Mouse (Mus musculus) neural tube, embryonic 14.5 days (tissue): Measurements from ENCODE around the gene Slc6a12. TPM values are rescaled to one million over a fixed set of nuclear protein-coding genes. Genes with fewer than 3 reads are reported as not detected.
"Not testable (repeated sequence)": the region's sequence is repeated elsewhere in the genome, so short reads cannot be mapped to it uniquely, and the experiment has no call there.

Experiments
- ATAC-seq: fragments of 200-750 bp; cut with Nextera tagmentation; 2 replicates; pipeline ENCODE4 v1.8.0; 2017; ENCODE audit warnings: low read depth, mild to moderate bottlenecking, moderate TSS enrichment, moderate library complexity
- H3K27ac ChIP-seq: fragments of 300-500 bp; sonication (generic); 2 replicates; pipeline ENCODE4 v1.5.1; 2014; ENCODE audit warnings: low read depth, mild to moderate bottlenecking, control low read depth, low read length, moderate library complexity, mixed read lengths
- H3K27me3 ChIP-seq: fragments of 300-500 bp; sonication (generic); 2 replicates; pipeline ENCODE4 v1.6.1; 2014; ENCODE audit warnings: low read length; ENCODE audit not compliant: control insufficient read depth, insufficient read depth
- H3K36me3 ChIP-seq: fragments of 300-500 bp; sonication (generic); 2 replicates; pipeline ENCODE4 v1.6.1; 2014; ENCODE audit warnings: low read length, mixed read lengths; ENCODE audit not compliant: control insufficient read depth, insufficient read depth
- H3K4me1 ChIP-seq: fragments of 300-500 bp; sonication (generic); 2 replicates; pipeline ENCODE4 v1.6.1; 2014; ENCODE audit warnings: low read length; ENCODE audit not compliant: control insufficient read depth, insufficient read depth
- H3K4me2 ChIP-seq: fragments of 300-500 bp; sonication (generic); 2 replicates; pipeline ENCODE4 v1.6.1; 2014; ENCODE audit warnings: mild to moderate bottlenecking, low read depth, low read length, control low read depth
- H3K4me3 ChIP-seq: fragments of 300-500 bp; sonication (generic); 2 replicates; pipeline ENCODE4 v1.5.1; 2014; ENCODE audit warnings: low read depth, low read length, control low read depth, mixed read lengths
- H3K9ac ChIP-seq: fragments of 300-500 bp; sonication (generic); replicated peaks from 2 replicates; pipeline ENCODE4 v1.6.1; 2014; ENCODE audit warnings: low read depth, mild to moderate bottlenecking, control low read depth, low read length, mixed read lengths
- H3K9me3 ChIP-seq: fragments of 300-500 bp; sonication (generic); 2 replicates; pipeline ENCODE4 v1.6.1; 2016; ENCODE audit warnings: low read length; ENCODE audit not compliant: control insufficient read depth
- WGBS: fragments of 180-500 bp; shearing (Covaris S2); extraction: QIAGEN DNeasy Blood & Tissue Kit; methylation state at CpG from one replicate; pipeline ENCODE4 v1.1.7; 2014; 5-methylcytosine and 5-hydroxymethylcytosine counted together
- polyA plus RNA-seq: library from polyadenylated mRNA; unstranded; fragments of >200 nt; fragmentation: Nextera tagmentation; extraction: Ambion mirVana; gene quantifications from 2 replicates; pipeline ENCODE4 v1.2.1, GENCODE M21; 2014

Gene Slc6a12
- polyA plus RNA-seq, 1 experiment from 2014 or later: not detected

DNA sequence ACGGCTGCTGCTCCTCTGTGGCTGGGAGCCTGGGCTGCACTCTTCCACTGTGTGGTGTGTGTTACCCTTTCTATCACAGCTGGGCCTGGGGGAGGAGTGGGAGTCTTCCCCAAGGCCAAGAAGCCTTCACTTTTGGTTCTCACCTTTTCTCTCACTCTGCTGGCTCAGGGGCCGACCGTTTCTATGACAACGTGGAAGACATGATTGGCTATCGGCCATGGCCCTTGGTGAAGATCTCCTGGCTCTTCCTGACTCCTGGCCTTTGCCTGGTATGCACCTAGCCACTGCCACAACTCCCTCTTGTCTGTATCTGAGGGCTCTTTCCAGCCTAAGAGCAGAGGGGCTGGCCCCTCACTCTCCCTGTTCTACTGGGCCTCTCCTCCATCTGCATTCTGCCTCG lies 20.2 kb downstream of the Slc6a12 start:
- no peak overlapping the region for H3K4me3 ChIP-seq
- H3K27me3 ChIP-seq: no peaks in the 10 kb centered on the region
- ATAC-seq: no peak
- H3K9me3 ChIP-seq: no peaks in the 10 kb centered on the region
- no peaks in the 10 kb centered on the region for H3K4me1 ChIP-seq
- 83% methylated on average over 6 of the region's 6 CpGs for WGBS
- H3K27ac ChIP-seq: no peak overlapping the region
- H3K36me3 ChIP-seq: no peaks in the 10 kb centered on the region
- H3K4me2 ChIP-seq: no peak overlapping the region
- H3K9ac ChIP-seq: no peak overlapping the region

DNA sequence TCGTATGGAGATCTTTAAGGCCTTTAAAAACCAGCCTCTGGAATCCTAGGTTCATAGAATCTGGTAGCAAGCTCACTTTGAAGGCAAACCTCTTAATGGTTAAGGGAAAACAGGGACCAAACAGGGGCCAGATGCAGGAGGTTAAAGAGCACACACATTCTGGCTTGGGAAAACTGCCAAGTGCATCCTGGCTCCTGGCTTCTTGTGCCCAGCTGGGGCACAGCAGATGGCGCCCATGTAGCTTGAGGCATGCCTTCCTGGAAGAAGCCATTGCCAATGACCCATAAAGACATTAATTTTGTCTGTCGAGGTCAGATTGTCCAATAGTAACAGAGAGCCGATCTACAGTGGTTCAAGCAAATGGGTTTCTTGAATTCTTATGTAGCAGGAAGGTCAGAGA lies 21.1 kb downstream of the Slc6a12 start:
- WGBS: 43% methylated on average over 4 of the region's 4 CpGs
- H3K27me3 ChIP-seq: no peaks in the 10 kb centered on the region
- H3K9me3 ChIP-seq: no peaks in the 10 kb centered on the region
- H3K4me3 ChIP-seq: no peak overlapping the region
- no peak overlapping the region for H3K9ac ChIP-seq
- H3K4me2 ChIP-seq: no peak overlapping the region
- no peaks in the 10 kb centered on the region for H3K36me3 ChIP-seq
- no peak overlapping the region for H3K27ac ChIP-seq
- H3K4me1 ChIP-seq: no peaks in the 10 kb centered on the region
- ATAC-seq: no peak

- H3K36me3 ChIP-seq, H3K4me1 ChIP-seq, H3K4me2 ChIP-seq, H3K9ac ChIP-seq, H3K27ac ChIP-seq, H3K9me3 ChIP-seq, ATAC-seq, H3K27me3 ChIP-seq, H3K4me3 ChIP-seq: not testable (repeated sequence)
- 21% methylated on average over 2 of the region's 2 CpGs for WGBS
Observed at GRCm38 (mm10) chr6:121366537-121366936, 23.7 kb downstream of the Slc6a12 start.

DNA sequence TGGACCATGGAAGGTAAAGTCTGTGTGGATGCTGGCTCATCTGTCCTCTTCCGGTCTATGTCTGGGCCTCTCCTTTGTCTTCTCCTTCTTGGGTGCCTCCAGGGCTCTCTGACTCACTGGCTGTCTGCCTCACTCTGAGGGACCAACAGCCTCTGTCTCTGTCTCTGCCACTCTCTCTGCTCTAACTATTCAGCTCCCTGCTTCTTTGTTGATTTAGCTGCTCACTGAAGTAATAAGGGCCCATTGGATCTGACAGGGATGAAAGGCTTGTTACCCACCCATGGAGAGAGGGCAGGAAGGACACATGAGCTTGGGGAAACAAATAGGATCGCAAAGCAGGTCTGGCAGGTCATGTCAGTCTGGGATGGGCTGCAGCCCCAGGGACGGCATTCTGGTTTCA lies 24.2 kb downstream of the Slc6a12 start:
- H3K4me3 ChIP-seq: no peak overlapping the region
- no peak for ATAC-seq
- H3K4me2 ChIP-seq: no peak overlapping the region
- no peaks in the 10 kb centered on the region for H3K27me3 ChIP-seq
- no peak overlapping the region for H3K9ac ChIP-seq
- H3K36me3 ChIP-seq: no peaks in the 10 kb centered on the region
- H3K9me3 ChIP-seq: no peaks in the 10 kb centered on the region
- WGBS: 58% methylated on average over 3 of the region's 3 CpGs
- H3K4me1 ChIP-seq: no peaks in the 10 kb centered on the region
- no peak overlapping the region for H3K27ac ChIP-seq

DNA sequence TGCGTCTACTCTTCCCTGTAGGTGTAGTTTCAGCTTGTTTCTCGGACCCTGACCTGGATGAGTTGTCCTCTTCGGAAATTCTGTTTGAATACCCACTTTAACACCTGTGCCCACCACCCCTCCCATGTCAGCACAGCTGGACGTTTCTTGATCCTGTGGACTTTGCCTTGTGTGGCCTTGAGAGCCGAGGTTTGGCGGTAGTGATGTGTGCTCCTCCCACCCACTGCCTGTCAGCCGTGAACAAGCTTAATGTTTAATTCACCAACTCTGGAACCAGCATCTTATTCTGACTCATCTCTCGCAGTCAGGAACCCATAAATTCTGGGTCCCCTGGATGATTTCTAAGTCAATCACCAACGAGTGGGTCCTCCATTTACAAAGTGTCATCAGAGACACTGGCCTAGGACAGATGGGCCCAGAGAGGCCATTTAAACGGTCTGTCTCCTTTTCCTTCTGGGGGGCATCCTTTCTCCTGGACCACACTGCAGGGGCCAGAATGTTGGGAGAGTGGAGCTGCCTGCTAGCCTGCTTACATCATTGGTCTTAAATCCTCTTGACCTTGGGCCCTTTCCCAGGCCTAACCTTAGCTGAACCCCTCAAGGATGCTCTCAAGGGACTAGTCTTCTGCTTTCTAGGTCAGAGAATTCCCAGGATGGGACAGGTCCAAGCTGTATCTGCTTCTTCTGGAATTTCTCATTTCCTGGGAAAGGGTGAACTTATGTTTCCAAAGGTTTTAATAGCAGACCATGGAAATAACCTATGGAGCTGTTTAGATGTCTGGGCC lies 28.5 kb downstream of the Slc6a12 start:
- no peaks in the 10 kb centered on the region for H3K9me3 ChIP-seq
- WGBS: 64% methylated on average over 10 of the region's 10 CpGs
- no peaks in the 10 kb centered on the region for H3K36me3 ChIP-seq
- H3K27ac ChIP-seq: no peak overlapping the region
- no peaks in the 10 kb centered on the region for H3K27me3 ChIP-seq
- H3K4me2 ChIP-seq: no peak overlapping the region
- no peak overlapping the region for H3K4me3 ChIP-seq
- no peaks in the 10 kb centered on the region for H3K4me1 ChIP-seq
- no peak overlapping the region for H3K9ac ChIP-seq
- no peak for ATAC-seq

- H3K4me2 ChIP-seq: no peak overlapping the region
- H3K9me3 ChIP-seq: no peaks in the 10 kb centered on the region
- WGBS: 72% methylated on average over 12 of the region's 12 CpGs
- no peaks in the 10 kb centered on the region for H3K27me3 ChIP-seq
- no peaks in the 10 kb centered on the region; the same call in 1 of the 2 replicates for H3K4me1 ChIP-seq
- H3K9ac ChIP-seq: no peak overlapping the region
- H3K36me3 ChIP-seq: no peaks in the 10 kb centered on the region
- no peak for ATAC-seq
- no peak overlapping the region for H3K27ac ChIP-seq
- no peak overlapping the region for H3K4me3 ChIP-seq
Observed at GRCm38 (mm10) chr6:121376159-121376558, 33.3 kb downstream of the Slc6a12 start.

GRCm38 (mm10) chr6:121378256-121378655 lies 35.4 kb downstream of the Slc6a12 start:
- Histone ChIP-seq H3K27ac (no peak overlapping the region), H3K27me3 (no peaks in the 10 kb centered on the region), H3K4me3 (no peak overlapping the region), H3K4me1 (no peaks in the 10 kb centered on the region; the same call in 1 of the 2 replicates), H3K36me3 (peaks cover 2% of the 10 kb centered on the region), H3K9me3 (no peaks in the 10 kb centered on the region), H3K4me2 (no peak overlapping the region), H3K9ac (no peak overlapping the region)
- WGBS: 64% methylated on average over 4 of the region's 4 CpGs
- ATAC-seq: no peak

- no peak overlapping the region for H3K4me3 ChIP-seq
- no peaks in the 10 kb centered on the region for H3K9me3 ChIP-seq
- no peak overlapping the region for H3K9ac ChIP-seq
- no peak for ATAC-seq
- H3K4me1 ChIP-seq: no peaks in the 10 kb centered on the region; the same call in 1 of the 2 replicates
- H3K36me3 ChIP-seq: peaks cover 9% of the 10 kb centered on the region
- 82% methylated on average over 8 of the region's 8 CpGs for WGBS
- no peak overlapping the region for H3K27ac ChIP-seq
- H3K27me3 ChIP-seq: no peaks in the 10 kb centered on the region
- H3K4me2 ChIP-seq: no peak overlapping the region
Observed at GRCm38 (mm10) chr6:121380576-121380975, 37.7 kb downstream of the Slc6a12 start.

DNA sequence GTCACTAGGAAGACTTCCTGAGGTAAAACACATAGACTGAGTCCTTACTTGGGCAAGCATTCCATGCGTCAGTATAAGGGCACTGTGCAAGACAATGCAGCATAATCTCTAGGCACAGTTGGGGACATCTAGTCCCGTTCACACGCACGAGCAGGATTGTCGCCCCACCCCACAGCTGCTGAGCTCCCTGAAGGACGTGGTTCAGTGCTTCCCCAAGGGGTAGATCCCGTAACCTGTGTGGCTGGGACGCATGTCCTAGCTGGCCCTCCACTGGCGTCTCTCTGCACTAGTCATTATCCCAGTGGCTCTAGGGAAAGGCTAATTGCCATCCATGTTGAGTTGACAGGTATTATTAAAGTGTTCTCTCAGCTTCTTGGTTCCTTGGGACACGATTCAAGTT lies 39.2 kb downstream of the Slc6a12 start:
- Histone ChIP-seq H3K4me2 (no peak overlapping the region), H3K27ac (no peak overlapping the region), H3K9ac (no peak overlapping the region), H3K36me3 (peaks cover 9% of the 10 kb centered on the region), H3K4me3 (no peak overlapping the region), H3K9me3 (no peaks in the 10 kb centered on the region), H3K27me3 (no peaks in the 10 kb centered on the region), H3K4me1 (no peaks in the 10 kb centered on the region; the same call in 1 of the 2 replicates)
- WGBS: 48% methylated on average over 10 of the region's 10 CpGs
- no peak for ATAC-seq
